Mouse (Mus musculus) heart, adult 9 months (tissue): Measurements from ENCODE around the gene Qrich1.
A peak's percentile ranks its signal among the peaks of the same experiment; 100 is the strongest.

ENCODE experiments used
- DNase-seq, 2 experiments: peaks; one replicate each; pipeline ENCODE4 v3.0.0; 2022; ENCODE audit warnings: low spot score in 2 of 2

Qrich1 gene

GRCm38 (mm10) chr9:108492043-108492750 lies 24.4 kb upstream of the Qrich1 start:
- DNase-seq: peak in 1 of 2 experiments; percentile 26

- DNase-seq: no peak
These were observed 23.4 kb upstream of the Qrich1 start for GRCm38 (mm10) chr9:108493246-108493645.

- DNase-seq: no peak
These were observed 22.3 kb upstream of the Qrich1 start for GRCm38 (mm10) chr9:108494146-108494825.

GRCm38 (mm10) chr9:108494905-108495304 lies 21.7 kb upstream of the Qrich1 start:
- no peak for DNase-seq

GRCm38 (mm10) chr9:108499231-108499630 lies 17.4 kb upstream of the Qrich1 start:
- no peak for DNase-seq

GRCm38 (mm10) chr9:108499943-108500342 lies 16.7 kb upstream of the Qrich1 start:
- no peak for DNase-seq

GRCm38 (mm10) chr9:108506901-108507300 lies 9.7 kb upstream of the Qrich1 start:
- no peak for DNase-seq

GRCm38 (mm10) chr9:108507619-108508434 lies 8.8 kb upstream of the Qrich1 start, which contains the start of gene Qars:
Gene Qars, plus strand, starts transcription at chr9:108507706.
- peak; percentile 95 to 97 for DNase-seq

GRCm38 (mm10) chr9:108508776-108509175 lies 7.8 kb upstream of the Qrich1 start:
- DNase-seq: no peak

- DNase-seq: peak; percentile 75
These were observed 786 bp downstream of the Qrich1 start for GRCm38 (mm10) chr9:108517253-108517930.

GRCm38 (mm10) chr9:108517931-108518332 lies 1.3 kb downstream of the Qrich1 start:
- no peak for DNase-seq

GRCm38 (mm10) chr9:108521604-108522003 lies 5.0 kb downstream of the Qrich1 start:
- DNase-seq: no peak

- no peak for DNase-seq
These were observed 6.7 kb downstream of the Qrich1 start for GRCm38 (mm10) chr9:108523341-108523740.

- DNase-seq: no peak
These were observed 8.8 kb downstream of the Qrich1 start for GRCm38 (mm10) chr9:108525400-108525799.

- no peak for DNase-seq
These were observed 14.3 kb downstream of the Qrich1 start for GRCm38 (mm10) chr9:108530954-108531353.

- no peak for DNase-seq
These were observed 14.9 kb downstream of the Qrich1 start for GRCm38 (mm10) chr9:108531496-108531895.

GRCm38 (mm10) chr9:108540846-108541245 lies 24.2 kb downstream of the Qrich1 start:
- no peak for DNase-seq

GRCm38 (mm10) chr9:108545986-108546385 lies 29.4 kb downstream of the Qrich1 start:
- no peak for DNase-seq

GRCm38 (mm10) chr9:108546875-108547274 lies 30.3 kb downstream of the Qrich1 start:
- DNase-seq: no peak

- no peak for DNase-seq
These were observed 42.6 kb downstream of the Qrich1 start for GRCm38 (mm10) chr9:108559169-108559568.

- peak; percentile 97 for DNase-seq
These were observed 43.7 kb downstream of the Qrich1 start, which contains the start of gene Impdh2 for GRCm38 (mm10) chr9:108560227-108560841. Gene Impdh2, plus strand, starts transcription at chr9:108560286.
